Mouse (Mus musculus) forebrain, postnatal 0 days (tissue): Measurements from ENCODE around the gene Ppp3ca. TPM values are rescaled to one million over a fixed set of nuclear protein-coding genes. Genes with fewer than 3 reads are reported as not detected.

Experiments used
- ATAC-seq: fragments of 200-750 bp; cut with Nextera tagmentation; 2 replicates; pipeline ENCODE4 v1.8.0; 2017; ENCODE audit warnings: mild to moderate bottlenecking, moderate library complexity
- DNase-seq: peaks from one replicate; pipeline ENCODE4 v3.0.0-alpha.2; 2015
- H3K27ac ChIP-seq: fragments of 300-500 bp; sonication (generic); 2 replicates; pipeline ENCODE4 v1.5.1; 2014; ENCODE audit warnings: low read depth, mild to moderate bottlenecking, antibody characterized with exemption, low read length, moderate library complexity, mixed read lengths
- H3K27me3 ChIP-seq: fragments of 300-500 bp; sonication (generic); 2 replicates; pipeline ENCODE4 v1.6.1; 2014; ENCODE audit warnings: mild to moderate bottlenecking, low read length, mixed read lengths; ENCODE audit not compliant: insufficient read depth
- H3K36me3 ChIP-seq: fragments of 300-500 bp; sonication (generic); 2 replicates; pipeline ENCODE4 v1.6.1; 2014; ENCODE audit warnings: mild to moderate bottlenecking, moderate library complexity; ENCODE audit not compliant: insufficient read depth
- H3K4me1 ChIP-seq: fragments of 300-500 bp; sonication (generic); 2 replicates; pipeline ENCODE4 v1.6.1; 2014; ENCODE audit warnings: antibody characterized with exemption; ENCODE audit not compliant: insufficient read depth
- H3K4me2 ChIP-seq: fragments of 300-500 bp; sonication (generic); 2 replicates; pipeline ENCODE4 v1.6.1; 2014; ENCODE audit warnings: low read depth, mild to moderate bottlenecking, moderate library complexity
- H3K4me3 ChIP-seq: fragments of 300-500 bp; sonication (generic); 2 replicates; pipeline ENCODE4 v1.5.1; 2014; ENCODE audit warnings: low read depth, low read length, mixed read lengths
- H3K9ac ChIP-seq: fragments of 300-500 bp; sonication (generic); 2 replicates; pipeline ENCODE4 v1.6.1; 2014; ENCODE audit warnings: mild to moderate bottlenecking
- H3K9me3 ChIP-seq: fragments of 300-500 bp; sonication (generic); 2 replicates; pipeline ENCODE4 v1.6.1; 2016; ENCODE audit warnings: low read length
- CTCF ChIP-seq: sonication (generic); IDR thresholded peaks from 2 replicates; pipeline ENCODE4 v1.5.1; 2016; ENCODE audit warnings: antibody characterized with exemption, control low read depth, low read depth
- WGBS: fragments of 180-500 bp; shearing (Covaris S2); extraction: QIAGEN DNeasy Blood & Tissue Kit; methylation state at CpG from one replicate; pipeline ENCODE4 v1.1.7; 2014; 5-methylcytosine and 5-hydroxymethylcytosine counted together
- polyA plus RNA-seq: library from polyadenylated mRNA; unstranded; fragments of >200 nt; fragmentation: Nextera tagmentation; extraction: Ambion mirVana; gene quantifications from 2 replicates; pipeline ENCODE4 v1.2.1, GENCODE M21; 2015
- total RNA-seq: library from RNA; depleted of rRNA; stranded (reverse); fragments of >200 nt; gene quantifications from 2 replicates; pipeline ENCODE4 v1.2.3, GENCODE M21; 2014

Ppp3ca gene
- total and polyA plus RNA-seq, 2 experiments from 2014 or later: 223 to 231 TPM

GRCm38 (mm10) chr3:136673363-136673762, 3.4 kb downstream of the Ppp3ca start:
- Histone ChIP-seq H3K4me3 (peak overlapping the region; percentile 5; the same call in 1 of the 2 replicates), H3K36me3 (no peaks in the 10 kb centered on the region), H3K9me3 (no peaks in the 10 kb centered on the region), H3K9ac (no peak overlapping the region), H3K27me3 (no peaks in the 10 kb centered on the region), H3K27ac (no peak overlapping the region), H3K4me1 (peaks cover 22% of the 10 kb centered on the region), H3K4me2 (peak overlapping the region; percentile 83)
- DNase-seq (no peak), ATAC-seq (no peak)
- 88% methylated on average over 2 of the region's 2 CpGs for WGBS
- no peak for TF ChIP-seq CTCF

- no peak overlapping the region for H3K4me3 ChIP-seq
- peaks cover 22% of the 10 kb centered on the region for H3K4me1 ChIP-seq
- H3K4me2 ChIP-seq: peak overlapping the region; percentile 14; the same call in 1 of the 2 replicates
- TF ChIP-seq CTCF: no peak
- no peaks in the 10 kb centered on the region for H3K27me3 ChIP-seq
- DNase-seq: no peak
- no peaks in the 10 kb centered on the region for H3K9me3 ChIP-seq
- no peak for ATAC-seq
- 46% methylated on average over 5 of the region's 5 CpGs for WGBS
- H3K36me3 ChIP-seq: no peaks in the 10 kb centered on the region
- H3K9ac ChIP-seq: no peak overlapping the region
- H3K27ac ChIP-seq: no peak overlapping the region
Observed at GRCm38 (mm10) chr3:136674486-136674885, 4.6 kb downstream of the Ppp3ca start.

- no peak for TF ChIP-seq CTCF
- no peak for DNase-seq
- Histone ChIP-seq H3K27me3 (no peaks in the 10 kb centered on the region), H3K9ac (no peak overlapping the region), H3K4me2 (no peak overlapping the region), H3K27ac (no peak overlapping the region), H3K4me1 (peaks cover 22% of the 10 kb centered on the region), H3K4me3 (no peak overlapping the region), H3K36me3 (no peaks in the 10 kb centered on the region), H3K9me3 (no peaks in the 10 kb centered on the region)
- no peak for ATAC-seq
- 82% methylated on average over 2 of the region's 2 CpGs for WGBS
Observed at GRCm38 (mm10) chr3:136676991-136677390, 7.1 kb downstream of the Ppp3ca start.

GRCm38 (mm10) chr3:136678386-136678785, 8.5 kb downstream of the Ppp3ca start:
- Histone ChIP-seq H3K27me3 (no peaks in the 10 kb centered on the region), H3K27ac (no peak overlapping the region), H3K4me1 (peaks cover 10% of the 10 kb centered on the region; the same call in 1 of the 2 replicates), H3K4me3 (no peak overlapping the region), H3K9me3 (no peaks in the 10 kb centered on the region), H3K4me2 (no peak overlapping the region), H3K9ac (no peak overlapping the region), H3K36me3 (no peaks in the 10 kb centered on the region)
- DNase-seq: no peak
- WGBS: 33% methylated on average over 8 of the region's 8 CpGs
- no peak for TF ChIP-seq CTCF
- peak; percentile 14; the same call in 1 of the 2 replicates for ATAC-seq

GRCm38 (mm10) chr3:136679903-136680491, 10.1 kb downstream of the Ppp3ca start:
- DNase-seq (no peak), ATAC-seq (no peak)
- TF ChIP-seq CTCF: no peak
- Histone ChIP-seq H3K9me3 (no peaks in the 10 kb centered on the region), H3K27ac (no peak overlapping the region), H3K36me3 (no peaks in the 10 kb centered on the region), H3K27me3 (no peaks in the 10 kb centered on the region), H3K4me1 (peaks cover 13% of the 10 kb centered on the region; the same call in 1 of the 2 replicates), H3K9ac (no peak overlapping the region), H3K4me2 (no peak overlapping the region), H3K4me3 (no peak overlapping the region)
- WGBS: 60% methylated on average over 6 of the region's 6 CpGs

- no peak for TF ChIP-seq CTCF
- no peaks in the 10 kb centered on the region for H3K9me3 ChIP-seq
- no peak overlapping the region for H3K27ac ChIP-seq
- H3K27me3 ChIP-seq: no peaks in the 10 kb centered on the region
- WGBS: 93% methylated on average over 8 of the region's 8 CpGs
- no peak overlapping the region for H3K9ac ChIP-seq
- H3K4me2 ChIP-seq: no peak overlapping the region
- no peak overlapping the region for H3K4me3 ChIP-seq
- ATAC-seq: no peak
- no peaks in the 10 kb centered on the region for H3K36me3 ChIP-seq
- H3K4me1 ChIP-seq: peaks cover 13% of the 10 kb centered on the region; the same call in 1 of the 2 replicates
- DNase-seq: no peak
Observed at GRCm38 (mm10) chr3:136682242-136682641, 12.3 kb downstream of the Ppp3ca start.

- ATAC-seq: peak; percentile 32; the same call in 1 of the 2 replicates
- no peak for DNase-seq
- H3K4me2 ChIP-seq: no peak overlapping the region
- H3K9me3 ChIP-seq: no peaks in the 10 kb centered on the region
- H3K4me1 ChIP-seq: peaks cover 9% of the 10 kb centered on the region; the same call in 1 of the 2 replicates
- 81% methylated on average over 15 of the region's 15 CpGs for WGBS
- H3K36me3 ChIP-seq: no peaks in the 10 kb centered on the region
- TF ChIP-seq CTCF: no peak
- no peaks in the 10 kb centered on the region for H3K27me3 ChIP-seq
- H3K27ac ChIP-seq: no peak overlapping the region
- no peak overlapping the region for H3K9ac ChIP-seq
- no peak overlapping the region for H3K4me3 ChIP-seq
Observed at GRCm38 (mm10) chr3:136684191-136684958, 14.5 kb downstream of the Ppp3ca start.
